Mouse (Mus musculus): ENCODE results near the gene Dusp6.

Dusp6 gene

GRCm38 (mm10) chr10:99246797-99247508 is 16.1 kb upstream of the Dusp6 start:
- no peak for DNase-seq (ENCODE audit: low read depth, low spot score)

- DNase-seq (ENCODE audit: low read depth, low spot score): no peak
These were observed 12.2 kb upstream of the Dusp6 start for GRCm38 (mm10) chr10:99250874-99251281.

- DNase-seq (ENCODE audit: low read depth, low spot score): no peak
These were observed 9.6 kb upstream of the Dusp6 start for GRCm38 (mm10) chr10:99253412-99253811.

GRCm38 (mm10) chr10:99255830-99256570 is 7.0 kb upstream of the Dusp6 start:
- no peak for DNase-seq (ENCODE audit: low read depth, low spot score)

- no peak for DNase-seq (ENCODE audit: low read depth, low spot score)
These were observed 5.5 kb upstream of the Dusp6 start for GRCm38 (mm10) chr10:99257531-99257930.

- no peak for DNase-seq (ENCODE audit: low read depth, low spot score)
These were observed 3.2 kb upstream of the Dusp6 start for GRCm38 (mm10) chr10:99259840-99260239.

GRCm38 (mm10) chr10:99261151-99261635 is 1.8 kb upstream of the Dusp6 start:
- no peak for DNase-seq (ENCODE audit: low read depth, low spot score)

- DNase-seq (ENCODE audit: low read depth, low spot score): peak; percentile 93
These were observed 1.3 kb upstream of the Dusp6 start for GRCm38 (mm10) chr10:99261636-99262318.

GRCm38 (mm10) chr10:99262319-99262866 is 638 bp upstream of the Dusp6 start:
- DNase-seq (ENCODE audit: low read depth, low spot score): no peak

GRCm38 (mm10) chr10:99263419-99264221 is 589 bp downstream of the Dusp6 start:
- peak; percentile 68 for DNase-seq (ENCODE audit: low read depth, low spot score)

- DNase-seq (ENCODE audit: low read depth, low spot score): peak; percentile 49
These were observed 1.4 kb downstream of the Dusp6 start for GRCm38 (mm10) chr10:99264301-99265010.

- peak; percentile 42 for DNase-seq (ENCODE audit: low read depth, low spot score)
These were observed 2.1 kb downstream of the Dusp6 start for GRCm38 (mm10) chr10:99265011-99265694.

GRCm38 (mm10) chr10:99266025-99266424 is 3.0 kb downstream of the Dusp6 start:
- DNase-seq (ENCODE audit: low read depth, low spot score): peak; percentile 18

- no peak for DNase-seq (ENCODE audit: low read depth, low spot score)
These were observed 4.6 kb downstream of the Dusp6 start for GRCm38 (mm10) chr10:99267621-99268020.

- peak; percentile 77 for DNase-seq (ENCODE audit: low read depth, low spot score)
These were observed 5.6 kb downstream of the Dusp6 start for GRCm38 (mm10) chr10:99268421-99269300.

GRCm38 (mm10) chr10:99269301-99269701 is 6.3 kb downstream of the Dusp6 start:
- no peak for DNase-seq (ENCODE audit: low read depth, low spot score)

- no peak for DNase-seq (ENCODE audit: low read depth, low spot score)
These were observed 6.7 kb downstream of the Dusp6 start for GRCm38 (mm10) chr10:99269704-99270103.

GRCm38 (mm10) chr10:99270406-99270805 is 7.4 kb downstream of the Dusp6 start:
- DNase-seq (ENCODE audit: low read depth, low spot score): no peak

- DNase-seq (ENCODE audit: low read depth, low spot score): no peak
These were observed 8.0 kb downstream of the Dusp6 start for GRCm38 (mm10) chr10:99271016-99271415.

Data from CD4-positive, CD25-positive, alpha-beta regulatory T cell, adult 2 months (primary cell).